Mouse (Mus musculus): Measurements from ENCODE around the gene Tmem265.
A peak's percentile ranks its signal among the peaks of the same experiment; 100 is the strongest.

The Tmem265 gene

GRCm38 (mm10) chr7:127561340-127561858, at the start of gene Tmem265:
Gene Tmem265, plus strand, starts transcription at chr7:127561390.
- DNase-seq (ENCODE audit: low spot score in 2 of 2) = no peak

DNA sequence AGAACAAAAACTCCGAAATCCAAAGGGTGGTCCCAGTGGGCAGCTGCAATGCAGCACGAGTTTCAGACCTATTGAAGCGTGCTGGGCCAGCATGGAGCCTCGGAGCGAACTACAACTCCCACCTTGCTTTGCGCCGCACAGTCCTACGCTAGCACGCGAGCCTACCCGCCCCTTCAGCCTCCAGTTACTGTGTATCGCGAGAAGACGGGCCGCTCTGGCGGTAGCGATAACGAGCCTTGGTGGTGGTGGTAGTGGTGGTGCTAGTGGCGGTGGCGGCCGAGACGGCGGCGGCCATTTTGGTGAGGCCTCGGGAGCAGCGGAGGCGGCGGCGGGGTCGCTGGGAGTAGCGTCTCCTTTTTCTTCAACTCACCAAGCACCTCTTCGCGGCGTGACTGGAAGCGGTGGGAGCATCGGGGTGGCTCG, 49.4 kb upstream of the Tmem265 start, which contains the start of gene Srcap:
Srcap (plus strand) TSS at position 176 of the 423 bp plus-strand sequence.
- DNase-seq (ENCODE audit: low spot score in 2 of 2) = peak; percentile 95

- peak; percentile 78 to 82 for DNase-seq (ENCODE audit: low spot score in 2 of 2)
Measured at GRCm38 (mm10) chr7:127512231-127513015, 48.8 kb upstream of the Tmem265 start.

DNA sequence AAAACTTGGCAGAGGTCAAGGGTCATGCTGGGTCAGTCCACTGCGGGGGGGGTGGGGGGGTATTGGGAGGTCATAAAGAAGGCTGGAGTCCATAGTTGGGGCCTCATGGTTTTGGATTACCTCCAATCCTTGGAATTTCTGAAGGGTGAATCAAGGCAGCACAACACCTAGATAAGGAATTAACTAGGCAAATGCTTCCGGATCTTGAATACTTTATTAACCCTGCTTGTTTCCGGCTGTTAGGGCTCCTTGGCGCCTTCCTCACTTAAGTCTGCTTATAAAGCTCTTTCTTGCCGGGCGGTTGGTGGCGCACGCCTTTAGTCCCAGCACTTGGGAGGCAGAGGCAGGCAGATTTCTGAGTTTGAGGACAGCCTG, 48.2 kb upstream of the Tmem265 start:
- DNase-seq (ENCODE audit: low spot score in 2 of 2) = peak in 1 of 2 experiments; percentile 21

GRCm38 (mm10) chr7:127513781-127514180, 47.4 kb upstream of the Tmem265 start:
- DNase-seq (ENCODE audit: low spot score in 2 of 2) = no peak

DNA sequence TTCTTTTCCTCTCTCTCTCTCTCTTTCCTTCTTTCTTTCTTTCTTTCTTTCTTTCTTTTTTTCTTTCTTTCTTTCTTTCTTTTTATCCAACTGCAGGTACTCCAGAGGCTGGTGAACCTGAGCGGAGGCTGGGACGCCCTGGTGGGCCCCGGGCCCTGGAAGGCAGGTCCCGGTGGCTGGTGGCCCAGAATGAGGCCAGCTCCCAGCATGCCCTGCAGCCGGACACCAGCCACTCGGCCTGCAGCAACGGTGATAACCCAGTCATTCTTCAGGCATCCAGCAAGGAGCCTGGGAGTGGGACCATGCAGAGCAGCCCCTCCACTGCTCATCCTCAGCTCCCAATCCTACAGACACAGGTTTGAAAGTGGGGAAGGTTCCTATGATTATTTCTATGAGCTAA, 45.3 kb upstream of the Tmem265 start:
- DNase-seq (ENCODE audit: low spot score in 2 of 2) = no peak

GRCm38 (mm10) chr7:127516344-127516743, 44.8 kb upstream of the Tmem265 start:
- no peak for DNase-seq (ENCODE audit: low spot score in 2 of 2)

GRCm38 (mm10) chr7:127519284-127519683, 41.9 kb upstream of the Tmem265 start, which contains the start of gene Gm42715:
Gene Gm42715, plus strand, starts transcription at chr7:127519584.
- no peak for DNase-seq (ENCODE audit: low spot score in 2 of 2)

DNA sequence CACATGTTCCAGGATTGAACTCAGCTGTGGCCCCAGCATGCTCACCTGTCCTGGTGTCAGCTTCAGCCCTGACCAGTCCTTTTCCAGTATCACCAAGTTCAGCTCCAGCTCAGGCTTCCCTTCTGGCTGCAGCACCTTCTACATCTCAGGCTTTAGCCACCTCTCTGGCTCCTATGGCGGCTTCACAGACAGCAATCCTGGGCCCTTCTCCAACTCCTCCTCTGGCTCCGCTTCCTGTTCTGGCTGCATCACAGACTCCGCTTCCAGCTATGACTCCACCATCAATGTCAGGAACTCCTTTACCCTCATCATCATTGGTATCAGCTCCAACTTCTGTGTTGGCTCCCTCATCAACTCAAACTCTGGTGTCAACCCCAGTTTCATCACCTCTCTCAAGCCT, 19.5 kb upstream of the Tmem265 start:
- DNase-seq (ENCODE audit: low spot score in 2 of 2) = no peak

- DNase-seq (ENCODE audit: low spot score in 2 of 2) = peak in 1 of 2 experiments; percentile 26
Measured at GRCm38 (mm10) chr7:127549116-127549835, 11.9 kb upstream of the Tmem265 start.

DNA sequence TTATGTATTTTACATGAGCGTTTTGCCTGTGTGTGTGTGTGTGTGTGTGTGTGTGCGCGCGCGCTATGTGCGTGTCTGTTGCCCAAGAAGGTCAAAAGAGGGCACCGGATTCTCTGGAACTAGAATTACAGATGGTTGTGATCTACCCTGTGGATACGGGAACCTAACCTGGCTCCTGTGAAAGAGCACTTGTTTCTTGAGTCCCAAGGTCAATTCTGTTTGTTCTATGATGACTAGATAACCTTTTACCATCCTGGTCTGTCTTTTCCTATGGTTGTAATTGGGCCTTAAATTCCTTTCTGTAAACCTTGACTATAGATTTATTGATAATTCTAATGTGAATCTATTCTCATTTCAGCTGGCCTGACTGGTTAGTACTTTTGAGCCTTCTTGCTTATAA, 9.6 kb upstream of the Tmem265 start:
- no peak for DNase-seq (ENCODE audit: low spot score in 2 of 2)

DNA sequence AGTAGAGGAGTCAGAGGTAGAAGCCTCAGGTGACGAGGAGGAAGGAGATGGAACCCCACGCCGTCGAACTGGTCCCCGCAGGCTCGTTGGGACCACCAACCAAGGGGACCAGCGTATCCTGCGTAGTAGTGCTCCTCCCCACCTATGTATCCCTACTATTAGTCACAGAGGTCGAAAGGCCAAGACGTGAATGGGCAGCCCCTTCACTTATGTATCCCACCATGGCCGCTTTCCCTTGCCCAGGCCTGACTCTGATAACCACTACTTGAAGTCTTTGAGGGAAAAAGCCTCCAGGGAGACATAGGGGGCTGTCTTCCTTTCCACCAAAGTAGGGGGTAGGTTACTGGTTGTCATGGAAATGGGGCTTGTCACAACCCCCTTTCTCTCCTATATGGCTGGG, 610 bp upstream of the Tmem265 start:
- no peak for DNase-seq (ENCODE audit: low spot score in 2 of 2)

DNA sequence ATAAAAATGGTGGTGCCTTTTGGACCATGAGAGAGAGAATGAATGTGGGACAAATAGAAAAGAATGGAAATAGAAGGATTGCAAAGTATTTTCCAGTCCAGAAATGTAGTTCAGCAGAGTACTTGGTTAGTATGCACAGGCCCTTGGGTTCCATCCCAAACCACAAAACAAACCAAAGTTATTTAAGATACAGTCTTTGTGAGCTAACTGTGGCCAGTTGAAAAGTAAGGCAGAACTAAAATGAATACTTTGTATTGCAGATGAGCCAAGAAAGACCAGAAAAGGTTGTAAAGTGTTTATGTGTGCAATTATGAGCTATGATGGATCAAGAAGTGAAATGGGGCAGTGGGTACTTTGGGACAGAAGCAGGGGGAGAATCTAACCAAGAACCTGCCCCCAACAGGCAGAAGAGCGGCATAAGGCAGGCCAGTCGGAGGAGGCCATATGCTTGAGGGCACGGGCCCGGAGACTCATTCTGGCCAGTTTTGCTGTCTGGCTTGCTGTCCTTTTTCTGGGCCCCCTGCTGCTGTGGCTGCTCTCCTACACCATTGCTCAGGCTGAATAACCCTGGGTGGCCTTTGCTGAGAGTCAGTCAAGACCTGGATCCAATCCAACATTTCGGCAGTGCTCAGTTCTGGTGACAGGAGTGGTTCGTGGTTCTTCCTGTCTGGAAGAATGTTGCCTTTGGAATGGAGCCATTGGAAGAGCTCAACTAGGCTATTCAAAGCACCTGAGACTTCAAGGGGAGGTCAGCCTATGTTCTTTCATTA, 3.4 kb downstream of the Tmem265 start:
- no peak for DNase-seq (ENCODE audit: low spot score in 2 of 2)

DNA sequence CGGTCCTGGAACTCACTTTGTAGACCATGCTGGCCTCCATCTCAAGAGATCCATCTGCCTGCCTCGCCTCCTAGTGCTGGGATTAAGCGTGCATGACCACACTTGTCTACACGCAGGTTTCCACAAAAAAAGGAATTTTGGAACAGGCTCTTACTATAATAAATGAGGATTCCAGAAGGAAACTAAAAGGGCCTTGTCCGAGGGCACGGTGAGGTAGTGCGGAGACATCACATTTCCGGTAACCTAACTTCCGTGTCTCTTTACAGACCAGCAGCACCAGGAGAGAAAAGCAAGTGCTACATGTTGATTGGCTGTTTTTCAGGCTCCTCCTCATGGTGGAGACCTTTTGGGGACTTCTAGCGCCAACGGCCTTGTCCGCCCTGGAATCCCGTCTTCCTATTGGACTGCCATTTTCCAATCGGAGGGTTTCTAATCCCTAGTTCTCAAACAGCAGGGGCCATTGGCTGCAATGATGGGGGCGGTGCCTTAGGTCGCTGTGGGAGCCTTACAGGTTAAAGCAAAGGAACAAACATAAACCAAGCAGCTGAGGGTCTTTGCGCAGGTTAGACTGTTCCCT, 11.8 kb downstream of the Tmem265 start, which contains the start of gene Phkg2:
Phkg2 (plus strand) TSS at position 446 of the 577 bp plus-strand sequence.
- DNase-seq (ENCODE audit: low spot score in 2 of 2) = peak; percentile 90 to 94

DNA sequence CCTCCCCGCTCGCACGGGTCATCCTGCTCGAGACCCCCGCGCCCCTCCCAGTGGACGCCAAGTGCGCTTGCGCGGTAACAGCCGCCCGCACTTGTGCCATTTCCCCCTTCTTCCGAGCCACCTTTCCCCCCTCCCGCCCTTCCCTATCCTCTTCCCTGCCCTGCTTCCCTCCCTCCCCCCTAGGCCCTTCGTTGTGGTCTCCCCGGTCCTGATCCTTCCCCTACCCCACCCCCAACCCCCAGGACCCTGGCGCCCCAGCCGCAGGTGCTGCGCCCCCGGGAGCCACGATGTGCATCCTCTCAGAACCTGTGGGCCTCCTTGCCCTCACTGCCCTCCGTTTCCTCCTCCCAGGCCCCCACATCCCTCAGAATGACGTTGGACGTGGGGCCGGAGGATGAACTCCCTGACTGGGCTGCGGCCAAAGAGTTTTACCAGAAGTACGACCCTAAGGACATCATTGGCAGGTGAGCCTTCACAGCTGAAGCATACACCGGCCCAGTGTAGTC, 12.4 kb downstream of the Tmem265 start:
- DNase-seq (ENCODE audit: low spot score in 2 of 2) = no peak

DNA sequence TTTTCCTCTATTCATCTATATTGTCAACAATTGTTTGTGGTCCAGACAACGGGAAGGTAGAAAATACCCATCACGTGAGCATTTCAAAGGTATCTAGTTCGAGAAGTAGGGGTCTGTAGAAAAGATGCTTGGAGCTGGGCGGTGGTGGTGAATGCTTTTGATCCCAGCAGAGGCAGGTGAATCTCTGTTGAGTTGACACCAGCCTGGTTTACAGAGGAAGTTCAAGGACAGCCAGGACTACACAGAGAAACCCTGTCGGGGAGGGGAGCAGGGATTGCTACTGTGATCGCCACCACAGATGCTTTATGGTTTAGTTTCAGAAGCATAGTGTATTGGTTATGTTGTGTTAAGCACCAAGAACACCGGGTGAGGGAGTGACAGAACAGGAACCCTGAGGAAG, 12.9 kb downstream of the Tmem265 start:
- DNase-seq (ENCODE audit: low spot score in 2 of 2) = no peak

- no peak for DNase-seq (ENCODE audit: low spot score in 2 of 2)
Measured at GRCm38 (mm10) chr7:127583260-127583659, 22.1 kb downstream of the Tmem265 start.

DNA sequence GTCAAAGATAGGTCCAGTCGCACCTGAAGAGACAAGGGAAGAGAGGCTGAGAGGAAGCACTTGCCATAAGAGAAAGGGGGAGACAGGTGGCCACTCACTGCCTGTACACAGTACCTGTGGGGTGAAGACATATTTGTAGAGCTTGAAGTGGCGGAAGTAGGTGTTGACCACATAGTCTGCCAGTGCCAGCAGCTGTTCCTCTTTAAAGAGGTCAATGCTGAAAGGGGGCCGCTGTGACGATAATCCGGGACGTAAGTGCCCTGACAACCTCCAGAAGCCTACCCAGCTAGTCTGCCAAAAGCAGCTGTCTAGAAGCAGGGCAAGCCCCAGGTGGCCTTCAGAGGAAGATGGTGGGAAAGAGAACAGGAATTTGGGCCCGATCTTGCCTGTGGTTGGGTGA, 23.8 kb downstream of the Tmem265 start:
- no peak for DNase-seq (ENCODE audit: low spot score in 2 of 2)

DNA sequence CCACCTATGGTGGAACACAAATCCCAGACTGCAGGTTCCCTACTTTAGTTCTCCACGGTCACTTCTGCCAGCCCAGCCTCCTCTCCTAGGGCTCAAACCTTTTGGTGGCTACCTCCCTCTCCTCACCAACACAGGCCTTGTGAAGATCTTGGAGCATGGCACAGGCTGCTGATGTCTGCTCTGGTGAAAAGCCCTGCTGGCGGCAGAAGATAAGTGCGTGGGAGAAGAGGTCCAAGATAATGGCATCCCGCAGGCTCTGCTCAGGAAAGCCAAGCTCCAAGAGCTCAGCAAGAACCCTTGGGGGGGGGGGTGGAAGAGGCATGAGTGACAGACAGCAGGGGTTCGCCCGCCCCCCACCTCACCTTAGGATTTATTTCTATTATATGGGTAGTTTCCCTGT, 25.0 kb downstream of the Tmem265 start:
- DNase-seq (ENCODE audit: low spot score in 2 of 2) = no peak

DNA sequence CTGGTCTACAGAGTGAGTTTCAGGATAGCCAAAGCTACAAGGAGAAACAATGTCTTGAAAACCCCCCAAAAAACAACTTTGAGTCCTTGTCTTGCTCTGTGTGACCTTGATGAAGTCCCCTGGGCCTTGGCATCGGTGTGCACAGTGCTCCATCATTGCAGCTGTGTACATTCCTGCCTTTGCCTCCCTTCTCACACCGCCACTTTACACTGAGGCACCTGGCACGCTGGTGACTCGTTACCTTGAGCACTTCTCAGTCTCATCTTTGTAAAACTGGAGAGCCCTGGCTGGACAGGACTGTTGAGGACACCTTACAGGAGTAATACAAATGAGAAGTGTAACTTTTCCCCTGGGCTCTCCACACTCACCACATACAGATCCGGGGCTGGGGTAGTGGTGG, 26.0 kb downstream of the Tmem265 start:
- DNase-seq (ENCODE audit: low spot score in 2 of 2) = no peak

All from right cerebral cortex, adult 2 months (tissue).